19 mouse cellular contexts compared by ENCODE assay signal in the genomic region with DNA sequence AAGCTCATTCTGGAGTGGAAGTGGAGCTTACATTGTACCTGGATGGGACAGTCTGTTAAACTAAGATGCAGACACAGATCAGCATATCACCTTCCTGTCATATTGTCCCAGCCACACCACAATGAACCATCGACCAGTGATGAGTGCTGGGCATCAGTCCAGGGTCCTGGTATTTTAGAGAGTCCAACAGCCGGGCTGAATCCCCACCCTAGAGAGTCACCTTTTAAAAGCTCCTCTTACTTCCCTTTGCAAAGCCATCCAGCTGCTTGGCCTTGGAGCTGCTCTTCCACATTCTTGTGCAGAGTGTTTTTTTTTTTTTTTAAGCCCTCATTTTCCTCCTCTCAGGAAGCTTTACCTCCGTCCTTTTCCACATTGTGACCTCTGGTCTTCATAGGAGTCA. TPM values are rescaled to one million over a fixed set of nuclear protein-coding genes. Genes with fewer than 3 reads are reported as not detected.
DNase-seq lines count a peak whose midpoint lies in the region; ATAC-seq and TF ChIP-seq lines count a peak whose summit lies in the region.
"Had no signal": no experiment of that assay in that cellular context is flagged by ENCODE, and none has a peak within 500 bp of the region (broad histone marks: within the 10 kb centered on the region; RNA-seq: fewer than 3 reads in every experiment).

No protein-coding gene starts in this region.

- H3ac ChIP-seq in C2C12 (ENCODE audit: control insufficient read depth, insufficient read length, low read depth) = no peak overlapping the region

- no peak for ATAC-seq in heart, embryonic 16.5 days (replicated peaks; ENCODE audit: extremely low read depth, insufficient read depth, low FRiP score)
- ATAC-seq in stomach, embryonic 14.5 days (ENCODE audit: insufficient number of reproducible peaks, insufficient read depth, low FRiP score, low read depth) = no peak
- ATAC-seq: intestine, postnatal 0 days had no signal

- H3K9me3 ChIP-seq in heart, embryonic 16.5 days (replicated peaks; ENCODE audit: control insufficient read depth, low read length) = no peaks in the 10 kb centered on the region
- no peaks in the 10 kb centered on the region for H3K9me3 ChIP-seq in stomach, embryonic 14.5 days (ENCODE audit: control insufficient read depth, low read depth, low read length)
- H3K9me3 ChIP-seq: embryonic facial prominence, embryonic 12.5 days; forebrain, embryonic 10.5 days; G1E; hindbrain, embryonic 15.5 days; neural tube, embryonic 13.5 days had no signal

- no peaks in the 10 kb centered on the region for H3K27me3 ChIP-seq in heart, embryonic 16.5 days (ENCODE audit: control insufficient read depth, insufficient read depth, low read length)
- no peaks in the 10 kb centered on the region for H3K27me3 ChIP-seq in C2C12 (ENCODE audit: control insufficient read depth, insufficient read depth, insufficient read length)
- no peaks in the 10 kb centered on the region for H3K27me3 ChIP-seq in stomach, embryonic 14.5 days (ENCODE audit: control insufficient read depth, insufficient read depth, low read length)
- H3K27me3 ChIP-seq: embryonic facial prominence, embryonic 12.5 days; hindbrain, embryonic 15.5 days; neural tube, embryonic 13.5 days had no signal

- peaks cover 26% of the 10 kb centered on the region for H3K4me1 ChIP-seq in heart, embryonic 16.5 days (ENCODE audit: control insufficient read depth, insufficient read depth, low read length)
- H3K4me1 ChIP-seq in stomach, embryonic 14.5 days (ENCODE audit: control insufficient read depth, insufficient read depth, low read length) = peaks cover 11% of the 10 kb centered on the region; the same call in 1 of the 2 replicates
- H3K4me1 ChIP-seq: embryonic facial prominence, embryonic 12.5 days; forebrain, embryonic 10.5 days; hindbrain, embryonic 15.5 days; neural tube, embryonic 13.5 days had no signal

- no peaks in the 10 kb centered on the region for H3K36me3 ChIP-seq in heart, embryonic 16.5 days (ENCODE audit: control insufficient read depth, insufficient read depth)
- no peaks in the 10 kb centered on the region for H3K36me3 ChIP-seq in C2C12 (ENCODE audit: control insufficient read depth, insufficient read depth)
- no peaks in the 10 kb centered on the region for H3K36me3 ChIP-seq in stomach, embryonic 14.5 days (ENCODE audit: control insufficient read depth, insufficient read depth, low read length)
- H3K36me3 ChIP-seq: embryonic facial prominence, embryonic 12.5 days; forebrain, embryonic 10.5 days; G1E; hindbrain, embryonic 15.5 days; neural tube, embryonic 13.5 days had no signal

- no peak overlapping the region for H3K9ac ChIP-seq in heart, embryonic 16.5 days (ENCODE audit: low read length)
- H3K9ac ChIP-seq in stomach, embryonic 14.5 days (replicated peaks; ENCODE audit: low read depth, low read length) = no peak overlapping the region
- H3K9ac ChIP-seq: embryonic facial prominence, embryonic 12.5 days; hindbrain, embryonic 15.5 days; neural tube, embryonic 13.5 days had no signal

- intact Hi-C loops in heart, postnatal 14 days (cut with DNase I) = loop anchor here (2.0 kb wide), 1 partner anchor 33 kb away; the partner anchor contains the start of gene Dennd1b

- peak overlapping the region; percentile 27; the same call in 1 of the 2 replicates for H3K27ac ChIP-seq in heart, embryonic 16.5 days (ENCODE audit: low read length)
- H3K27ac ChIP-seq in stomach, embryonic 14.5 days (ENCODE audit: low read length) = peak overlapping the region; percentile 64; the same call in 1 of the 2 replicates
- H3K27ac ChIP-seq in layer of hippocampus, adult 2 months = no peak overlapping the region
- H3K27ac ChIP-seq: embryonic facial prominence, embryonic 12.5 days; forebrain, embryonic 10.5 days; hindbrain, embryonic 15.5 days; neural tube, embryonic 13.5 days had no signal

- no peaks in the 10 kb centered on the region for H3K79me2 ChIP-seq in C2C12 (ENCODE audit: control insufficient read depth, insufficient read depth)

- TF ChIP-seq CTCF in C2C12 (IDR thresholded peaks at IDR 0.05; ENCODE audit: control insufficient read depth, insufficient read depth, insufficient read length) = no peak
- no peak for TF ChIP-seq CTCF in layer of hippocampus, adult 2 months (conservative IDR thresholded peaks at IDR 0.05)

- no peak overlapping the region for H3K4me2 ChIP-seq in heart, embryonic 16.5 days (ENCODE audit: low read depth, low read length)
- no peak overlapping the region for H3K4me2 ChIP-seq in stomach, embryonic 14.5 days (replicated peaks; ENCODE audit: low read depth, low read length)
- H3K4me2 ChIP-seq: embryonic facial prominence, embryonic 12.5 days; hindbrain, embryonic 15.5 days; neural tube, embryonic 13.5 days had no signal

- peak; percentile 23 to 26 for DNase-seq in adrenal gland, postnatal 36 days
- DNase-seq in adrenal gland, adult 18-20 months (ENCODE audit: low spot score in 2 of 2) = no peak
- no peak for DNase-seq in heart, postnatal 14 days
- no peak for DNase-seq in layer of hippocampus, adult 2 months (ENCODE audit: low spot score in 2 of 2)
- no peak for DNase-seq in embryo, embryonic 11 days
- DNase-seq: B cell, adult 2 months; cerebellum, postnatal 14 days; kidney, postnatal 10 days; layer of hippocampus, adult 9-11 months; lung, postnatal 14 days had no signal

- no peaks in the 10 kb centered on the region for H3K79me3 ChIP-seq in C2C12 (ENCODE audit: low read depth)

- 26% methylated on average over 3 of the region's 3 CpGs for WGBS in heart, embryonic 16.5 days
- WGBS in stomach, embryonic 14.5 days = 28% methylated on average over 3 of the region's 3 CpGs

- no peak overlapping the region for H3K4me3 ChIP-seq in heart, embryonic 16.5 days (ENCODE audit: low read length)
- H3K4me3 ChIP-seq in C2C12 (ENCODE audit: insufficient read depth, poor library complexity, severe bottlenecking) = no peak overlapping the region
- no peak overlapping the region for H3K4me3 ChIP-seq in stomach, embryonic 14.5 days (ENCODE audit: low read depth, low read length)
- no peak overlapping the region for H3K4me3 ChIP-seq in layer of hippocampus, adult 2 months
- H3K4me3 ChIP-seq: embryonic facial prominence, embryonic 12.5 days; forebrain, embryonic 10.5 days; hindbrain, embryonic 15.5 days; neural tube, embryonic 13.5 days had no signal

TF ChIP-seq in C2C12, 6 proteins besides CTCF, POLR2A, EP300 and RAD21:
- TF ChIP-seq MAX (IDR thresholded peaks at IDR 0.05) = no peak
- TF ChIP-seq MYOD1 (IDR thresholded peaks at IDR 0.05; ENCODE audit: control insufficient read depth, insufficient read length, low read depth) = peak; percentile 71

RNA-seq across cellular contexts. Expression of gene Dennd1b, which starts 33.2 kb away (rescaled TPM):
- 10 to 100 TPM; 24.0 to 27.9 TPM for total RNA-seq in adrenal gland, postnatal 36 days (2021)
- 10 to 100 TPM; 23.0 to 23.2 TPM for total RNA-seq in adrenal gland, adult 18-20 months (2021)
- 10.0 and 13.0 TPM in 2 replicates for polyA plus RNA-seq in heart, embryonic 16.5 days (2015; fragmentation: Nextera tagmentation; extraction: Ambion mirVana)
- total RNA-seq in heart, postnatal 14 days (2021) = 10 to 100 TPM; 22.2 to 23.5 TPM
- polyA plus RNA-seq in C2C12 (2012; fragmentation: generic; extraction: Trizol) = 0.81 TPM
- polyA plus RNA-seq in stomach, embryonic 14.5 days (2014; fragmentation: Nextera tagmentation; extraction: Ambion mirVana) = 12.8 and 13.2 TPM in 2 replicates
- 10 to 100 TPM; 56.1 to 59.9 TPM for total RNA-seq in layer of hippocampus, adult 2 months (2021)

Comparison
In these comparisons a context has a peak if more than half of its experiments do, and no peak if none do; other contexts are left out.
1. DNase-seq: peak in adrenal gland, postnatal 36 days (2 of 2); none in adrenal gland, adult 18-20 months (0 of 2), heart, postnatal 14 days (0 of 2), layer of hippocampus, adult 2 months (0 of 2) and embryo, embryonic 11 days (single experiment).